In the genomic region with DNA sequence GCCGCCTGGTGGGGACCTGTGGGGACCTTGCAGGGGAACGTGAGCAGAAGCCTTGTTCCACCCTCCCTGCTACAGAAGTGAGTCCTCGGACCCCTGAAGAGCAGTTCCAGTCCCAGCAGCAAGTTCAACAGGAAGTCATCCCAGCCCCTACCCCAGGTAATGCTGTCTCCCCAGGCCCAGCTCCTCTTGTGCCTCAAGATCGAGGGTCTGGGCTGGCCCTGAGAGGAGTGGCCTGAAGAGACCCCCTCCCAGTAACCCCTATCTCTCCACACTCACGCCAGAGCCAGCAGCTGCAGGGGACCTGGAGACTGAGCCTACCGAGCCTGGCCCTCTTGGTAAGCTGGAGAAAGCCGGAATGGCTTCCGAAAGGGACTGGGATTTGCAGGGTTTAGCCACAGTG, we compare ENCODE assay signal across 17 mouse cellular contexts. TPM values are rescaled to one million over a fixed set of nuclear protein-coding genes. Genes with fewer than 3 reads are reported as not detected.
DNase-seq lines count a peak whose midpoint lies in the region; ATAC-seq lines count a peak whose summit lies in the region.
"Had no signal": no experiment of that assay in that cellular context is flagged by ENCODE, and none has a peak within 500 bp of the region (broad histone marks: within the 10 kb centered on the region; RNA-seq: fewer than 3 reads in every experiment).

No protein-coding gene starts in this region.

- H3K36me3 ChIP-seq in forebrain, embryonic 13.5 days (ENCODE audit: poor library complexity, severe bottlenecking), result peaks cover 63% of the 10 kb centered on the region
- peaks cover 37% of the 10 kb centered on the region for H3K36me3 ChIP-seq in forebrain, embryonic 15.5 days
- H3K36me3 ChIP-seq in hindbrain, embryonic 12.5 days, result peaks cover 58% of the 10 kb centered on the region
- peaks cover 21% of the 10 kb centered on the region for H3K36me3 ChIP-seq in hindbrain, embryonic 11.5 days (ENCODE audit: control insufficient read depth, insufficient read depth, low read length)
- peaks cover 69% of the 10 kb centered on the region for H3K36me3 ChIP-seq in embryonic facial prominence, embryonic 13.5 days
- peaks cover 50% of the 10 kb centered on the region for H3K36me3 ChIP-seq in embryonic facial prominence, embryonic 14.5 days (ENCODE audit: control insufficient read depth, insufficient read depth, low read length)

- no peak overlapping the region for H3K4me2 ChIP-seq in forebrain, embryonic 13.5 days
- no peak overlapping the region for H3K4me2 ChIP-seq in forebrain, embryonic 15.5 days (replicated peaks)
- H3K4me2 ChIP-seq in hindbrain, embryonic 12.5 days (replicated peaks), result no peak overlapping the region
- no peak overlapping the region for H3K4me2 ChIP-seq in hindbrain, embryonic 11.5 days (replicated peaks; ENCODE audit: low read depth, low read length)
- no peak overlapping the region for H3K4me2 ChIP-seq in embryonic facial prominence, embryonic 13.5 days
- H3K4me2 ChIP-seq in embryonic facial prominence, embryonic 14.5 days (ENCODE audit: low read depth, low read length), result no peak overlapping the region
- H3K4me2 ChIP-seq: heart, embryonic 12.5 days; hindbrain, embryonic 15.5 days had no signal

- H3K9ac ChIP-seq in forebrain, embryonic 13.5 days, result peak overlapping the region; percentile 31
- H3K9ac ChIP-seq in forebrain, embryonic 15.5 days (replicated peaks), result no peak overlapping the region
- no peak overlapping the region for H3K9ac ChIP-seq in hindbrain, embryonic 12.5 days
- H3K9ac ChIP-seq in hindbrain, embryonic 11.5 days (ENCODE audit: low read depth, low read length), result no peak overlapping the region
- 0 out of 2 replicates have a peak overlapping the region, but pooled peaks have one; percentile 46 for H3K9ac ChIP-seq in embryonic facial prominence, embryonic 13.5 days
- peak overlapping the region; percentile 8; the same call in 1 of the 2 replicates for H3K9ac ChIP-seq in embryonic facial prominence, embryonic 14.5 days (ENCODE audit: low read depth, low read length)
- H3K9ac ChIP-seq: forebrain, postnatal 0 days; heart, embryonic 12.5 days; hindbrain, embryonic 15.5 days had no signal

- 71% methylated on average over 8 of the region's 8 CpGs for WGBS in forebrain, embryonic 13.5 days
- 63% methylated on average over 8 of the region's 8 CpGs for WGBS in forebrain, embryonic 15.5 days
- 74% methylated on average over 8 of the region's 8 CpGs for WGBS in hindbrain, embryonic 12.5 days
- WGBS in hindbrain, embryonic 11.5 days, result 71% methylated on average over 8 of the region's 8 CpGs
- 68% methylated on average over 8 of the region's 8 CpGs for WGBS in embryonic facial prominence, embryonic 13.5 days
- 72% methylated on average over 8 of the region's 8 CpGs for WGBS in embryonic facial prominence, embryonic 14.5 days

- 0 out of 2 replicates have a peak overlapping the region, but pooled peaks have one; percentile 25 for H3K27ac ChIP-seq in forebrain, embryonic 13.5 days
- no peak overlapping the region for H3K27ac ChIP-seq in forebrain, embryonic 15.5 days (replicated peaks)
- H3K27ac ChIP-seq in hindbrain, embryonic 12.5 days, result 0 out of 2 replicates have a peak overlapping the region, but pooled peaks have one; percentile 30
- H3K27ac ChIP-seq in hindbrain, embryonic 11.5 days (ENCODE audit: low read depth, low read length), result no peak overlapping the region
- 0 out of 2 replicates have a peak overlapping the region, but pooled peaks have one; percentile 9 for H3K27ac ChIP-seq in embryonic facial prominence, embryonic 13.5 days
- no peak overlapping the region for H3K27ac ChIP-seq in embryonic facial prominence, embryonic 14.5 days (replicated peaks; ENCODE audit: low read depth, low read length)
- H3K27ac ChIP-seq: hindbrain, embryonic 15.5 days had no signal

- ATAC-seq in forebrain, embryonic 13.5 days, result no peak
- ATAC-seq in forebrain, embryonic 15.5 days (replicated peaks), result no peak
- no peak for ATAC-seq in hindbrain, embryonic 12.5 days (ENCODE audit: low FRiP score)
- no peak for ATAC-seq in hindbrain, embryonic 11.5 days (ENCODE audit: low FRiP score)
- no peak for ATAC-seq in embryonic facial prominence, embryonic 13.5 days (ENCODE audit: insufficient number of reproducible peaks, insufficient read depth, low FRiP score, low TSS enrichment, low read depth)
- no peak for ATAC-seq in embryonic facial prominence, embryonic 14.5 days (ENCODE audit: low read depth)
- ATAC-seq: forebrain, postnatal 0 days had no signal

- H3K4me3 ChIP-seq in forebrain, embryonic 13.5 days, result no peak overlapping the region
- H3K4me3 ChIP-seq in forebrain, embryonic 15.5 days, result no peak overlapping the region
- no peak overlapping the region for H3K4me3 ChIP-seq in hindbrain, embryonic 12.5 days
- no peak overlapping the region for H3K4me3 ChIP-seq in hindbrain, embryonic 11.5 days (ENCODE audit: low read depth, low read length)
- no peak overlapping the region for H3K4me3 ChIP-seq in embryonic facial prominence, embryonic 13.5 days
- no peak overlapping the region for H3K4me3 ChIP-seq in embryonic facial prominence, embryonic 14.5 days (ENCODE audit: low read depth, low read length)
- H3K4me3 ChIP-seq: heart, embryonic 12.5 days; hindbrain, embryonic 15.5 days had no signal

- H3K4me1 ChIP-seq in forebrain, embryonic 13.5 days, result peaks cover 71% of the 10 kb centered on the region
- peaks cover 60% of the 10 kb centered on the region for H3K4me1 ChIP-seq in forebrain, embryonic 15.5 days
- H3K4me1 ChIP-seq in hindbrain, embryonic 12.5 days, result peaks cover 35% of the 10 kb centered on the region
- H3K4me1 ChIP-seq in hindbrain, embryonic 11.5 days (replicated peaks; ENCODE audit: control insufficient read depth, insufficient read depth, low read length), result peaks cover 3% of the 10 kb centered on the region; the same call in 1 of the 2 replicates
- H3K4me1 ChIP-seq in embryonic facial prominence, embryonic 13.5 days, result peaks cover 68% of the 10 kb centered on the region
- H3K4me1 ChIP-seq in embryonic facial prominence, embryonic 14.5 days (ENCODE audit: control insufficient read depth, insufficient read depth, low read length), result peaks cover 21% of the 10 kb centered on the region

- DNase-seq in hindbrain, embryonic 11.5 days (ENCODE audit: low spot score), result no peak
- no peak for DNase-seq in embryonic facial prominence, embryonic 14.5 days (ENCODE audit: low spot score)
- DNase-seq in spleen, postnatal 14 days (ENCODE audit: low spot score in 2 of 2), result no peak
- no peak for DNase-seq in left cerebral cortex, postnatal 25 days (ENCODE audit: low spot score in 2 of 2)
- DNase-seq: adrenal gland, adult 2 months; adrenal gland, postnatal 25 days; cerebellum, adult 8-10 months; forebrain, postnatal 0 days; gastrocnemius, postnatal 14 days; heart, postnatal 36 days; kidney, adult 11 months had no signal

- H3K9me3 ChIP-seq in forebrain, embryonic 13.5 days (replicated peaks), result no peaks in the 10 kb centered on the region
- no peaks in the 10 kb centered on the region for H3K9me3 ChIP-seq in forebrain, embryonic 15.5 days
- no peaks in the 10 kb centered on the region for H3K9me3 ChIP-seq in hindbrain, embryonic 12.5 days (replicated peaks)
- H3K9me3 ChIP-seq in hindbrain, embryonic 11.5 days (ENCODE audit: control insufficient read depth, low read length), result no peaks in the 10 kb centered on the region
- H3K9me3 ChIP-seq in embryonic facial prominence, embryonic 13.5 days, result no peaks in the 10 kb centered on the region
- no peaks in the 10 kb centered on the region for H3K9me3 ChIP-seq in embryonic facial prominence, embryonic 14.5 days (ENCODE audit: control insufficient read depth, low read length)
- H3K9me3 ChIP-seq: heart, embryonic 12.5 days; hindbrain, embryonic 15.5 days had no signal

- intact Hi-C loops in left cerebral cortex, postnatal 25 days (cut with DNase I), result no loop called here

- no peaks in the 10 kb centered on the region for H3K27me3 ChIP-seq in forebrain, embryonic 13.5 days
- no peaks in the 10 kb centered on the region for H3K27me3 ChIP-seq in forebrain, embryonic 15.5 days
- H3K27me3 ChIP-seq in hindbrain, embryonic 12.5 days, result no peaks in the 10 kb centered on the region
- no peaks in the 10 kb centered on the region for H3K27me3 ChIP-seq in hindbrain, embryonic 11.5 days (ENCODE audit: control insufficient read depth, insufficient read depth, low read length)
- H3K27me3 ChIP-seq in embryonic facial prominence, embryonic 13.5 days, result no peaks in the 10 kb centered on the region
- H3K27me3 ChIP-seq in embryonic facial prominence, embryonic 14.5 days (replicated peaks; ENCODE audit: control insufficient read depth, insufficient read depth, low read length), result no peaks in the 10 kb centered on the region
- H3K27me3 ChIP-seq: heart, embryonic 12.5 days; hindbrain, embryonic 15.5 days had no signal

RNA-seq across cellular contexts. Expression of gene Mfap2, which starts 3.9 kb away (rescaled TPM):
- 253 and 270 TPM in 2 replicates for polyA plus RNA-seq in forebrain, embryonic 13.5 days (2015; fragmentation: Nextera tagmentation; extraction: Ambion mirVana)
- 215 and 229 TPM in 2 replicates for polyA plus RNA-seq in forebrain, embryonic 15.5 days (2015; fragmentation: Nextera tagmentation; extraction: Ambion mirVana)
- polyA plus RNA-seq in hindbrain, embryonic 12.5 days (2016; fragmentation: Nextera tagmentation; extraction: Ambion mirVana), result 344 and 345 TPM in 2 replicates
- polyA plus RNA-seq in hindbrain, embryonic 11.5 days (2014; fragmentation: Nextera tagmentation; extraction: Ambion mirVana), result 266 and 286 TPM in 2 replicates
- polyA plus RNA-seq in embryonic facial prominence, embryonic 13.5 days (2015; fragmentation: Nextera tagmentation; extraction: Ambion mirVana), result 771 and 792 TPM in 2 replicates
- polyA plus RNA-seq in embryonic facial prominence, embryonic 14.5 days (2014; fragmentation: Nextera tagmentation; extraction: Ambion mirVana), result 745 and 811 TPM in 2 replicates
- total RNA-seq in left cerebral cortex, postnatal 25 days (2021), result 1 to 10 TPM; 4.4 to 4.5 TPM

RNA-seq across cellular contexts. Expression of gene Atp13a2, which starts 27.4 kb away (rescaled TPM):
- polyA plus RNA-seq in forebrain, embryonic 13.5 days (2015; fragmentation: Nextera tagmentation; extraction: Ambion mirVana), result 76.9 and 85.9 TPM in 2 replicates
- polyA plus RNA-seq in forebrain, embryonic 15.5 days (2015; fragmentation: Nextera tagmentation; extraction: Ambion mirVana), result 123 and 127 TPM in 2 replicates
- polyA plus RNA-seq in hindbrain, embryonic 12.5 days (2016; fragmentation: Nextera tagmentation; extraction: Ambion mirVana), result 110 and 113 TPM in 2 replicates
- polyA plus RNA-seq in hindbrain, embryonic 11.5 days (2014; fragmentation: Nextera tagmentation; extraction: Ambion mirVana), result 34.9 and 39.8 TPM in 2 replicates
- 38.9 and 40.2 TPM in 2 replicates for polyA plus RNA-seq in embryonic facial prominence, embryonic 13.5 days (2015; fragmentation: Nextera tagmentation; extraction: Ambion mirVana)
- 42.9 and 43.5 TPM in 2 replicates for polyA plus RNA-seq in embryonic facial prominence, embryonic 14.5 days (2014; fragmentation: Nextera tagmentation; extraction: Ambion mirVana)
- total RNA-seq in left cerebral cortex, postnatal 25 days (2021), result 100 to 1,000 TPM; 162 to 171 TPM

RNA-seq across cellular contexts. Expression of gene Crocc, which starts 46.2 kb away (rescaled TPM):
- 7.4 and 7.7 TPM in 2 replicates for polyA plus RNA-seq in forebrain, embryonic 13.5 days (2015; fragmentation: Nextera tagmentation; extraction: Ambion mirVana)
- polyA plus RNA-seq in forebrain, embryonic 15.5 days (2015; fragmentation: Nextera tagmentation; extraction: Ambion mirVana), result 8.3 and 10.2 TPM in 2 replicates
- polyA plus RNA-seq in hindbrain, embryonic 12.5 days (2016; fragmentation: Nextera tagmentation; extraction: Ambion mirVana), result 13.2 and 14.1 TPM in 2 replicates
- 6.3 and 7.6 TPM in 2 replicates for polyA plus RNA-seq in hindbrain, embryonic 11.5 days (2014; fragmentation: Nextera tagmentation; extraction: Ambion mirVana)
- polyA plus RNA-seq in embryonic facial prominence, embryonic 13.5 days (2015; fragmentation: Nextera tagmentation; extraction: Ambion mirVana), result 6.1 and 7.8 TPM in 2 replicates
- 5.1 and 6.2 TPM in 2 replicates for polyA plus RNA-seq in embryonic facial prominence, embryonic 14.5 days (2014; fragmentation: Nextera tagmentation; extraction: Ambion mirVana)
- total RNA-seq in left cerebral cortex, postnatal 25 days (2021), result 10 to 100 TPM; 51.4 to 62.7 TPM

RNA-seq across cellular contexts. Expression of gene Sdhb, which starts 53.1 kb away (rescaled TPM):
- 478 and 480 TPM in 2 replicates for polyA plus RNA-seq in forebrain, embryonic 13.5 days (2015; fragmentation: Nextera tagmentation; extraction: Ambion mirVana)
- polyA plus RNA-seq in forebrain, embryonic 15.5 days (2015; fragmentation: Nextera tagmentation; extraction: Ambion mirVana), result 428 and 441 TPM in 2 replicates
- 349 and 383 TPM in 2 replicates for polyA plus RNA-seq in hindbrain, embryonic 12.5 days (2016; fragmentation: Nextera tagmentation; extraction: Ambion mirVana)
- polyA plus RNA-seq in hindbrain, embryonic 11.5 days (2014; fragmentation: Nextera tagmentation; extraction: Ambion mirVana), result 413 and 428 TPM in 2 replicates
- 393 and 412 TPM in 2 replicates for polyA plus RNA-seq in embryonic facial prominence, embryonic 13.5 days (2015; fragmentation: Nextera tagmentation; extraction: Ambion mirVana)
- 383 and 394 TPM in 2 replicates for polyA plus RNA-seq in embryonic facial prominence, embryonic 14.5 days (2014; fragmentation: Nextera tagmentation; extraction: Ambion mirVana)
- 100 to 1,000 TPM; 187 to 191 TPM for total RNA-seq in left cerebral cortex, postnatal 25 days (2021)

Comparison
In these comparisons a context has a peak if more than half of its experiments do, and no peak if none do; other contexts are left out.
1. H3K27ac ChIP-seq: peak in forebrain, embryonic 13.5 days (single experiment), hindbrain, embryonic 12.5 days (single experiment) and embryonic facial prominence, embryonic 13.5 days (single experiment); none in forebrain, embryonic 15.5 days (single experiment), hindbrain, embryonic 11.5 days (single experiment) and embryonic facial prominence, embryonic 14.5 days (single experiment).
2. H3K9ac ChIP-seq: peak in forebrain, embryonic 13.5 days (single experiment), embryonic facial prominence, embryonic 13.5 days (single experiment) and embryonic facial prominence, embryonic 14.5 days (single experiment); none in forebrain, embryonic 15.5 days (single experiment), hindbrain, embryonic 12.5 days (single experiment) and hindbrain, embryonic 11.5 days (single experiment).